Mouse (Mus musculus): Measurements from ENCODE around the gene Tbc1d2b. TPM values are rescaled to one million over a fixed set of nuclear protein-coding genes. Genes with fewer than 3 reads are reported as not detected.
A peak's percentile ranks its signal among the peaks of the same experiment; 100 is the strongest.

Gene Tbc1d2b
- polyA plus RNA-seq, 1 experiment from 2014 or later: 12.9 TPM

DNA sequence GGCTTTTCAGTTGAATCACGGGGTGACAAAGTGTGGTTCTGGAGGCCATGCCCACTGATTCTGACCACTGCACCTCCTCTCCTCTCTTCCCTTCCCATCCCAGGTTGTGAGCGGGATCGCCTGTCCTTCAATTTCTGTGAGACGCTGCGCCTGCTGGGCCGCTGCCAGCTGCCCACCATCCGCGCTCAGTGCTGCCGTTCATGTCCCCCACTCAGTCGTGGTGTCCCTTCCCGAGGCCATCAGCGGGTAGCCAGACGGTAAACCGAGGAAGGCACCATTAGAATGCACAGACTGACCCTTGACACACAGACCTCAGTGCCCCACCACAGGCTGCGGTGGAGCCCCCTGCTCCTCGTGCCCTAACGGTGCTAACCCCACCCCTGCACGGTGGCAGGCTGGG, 71.0 kb downstream of the Tbc1d2b start:
- H3K4me3 ChIP-seq (ENCODE audit: low read length): no peak overlapping the region
- WGBS: 96% methylated on average over 18 of the region's 18 CpGs

DNA sequence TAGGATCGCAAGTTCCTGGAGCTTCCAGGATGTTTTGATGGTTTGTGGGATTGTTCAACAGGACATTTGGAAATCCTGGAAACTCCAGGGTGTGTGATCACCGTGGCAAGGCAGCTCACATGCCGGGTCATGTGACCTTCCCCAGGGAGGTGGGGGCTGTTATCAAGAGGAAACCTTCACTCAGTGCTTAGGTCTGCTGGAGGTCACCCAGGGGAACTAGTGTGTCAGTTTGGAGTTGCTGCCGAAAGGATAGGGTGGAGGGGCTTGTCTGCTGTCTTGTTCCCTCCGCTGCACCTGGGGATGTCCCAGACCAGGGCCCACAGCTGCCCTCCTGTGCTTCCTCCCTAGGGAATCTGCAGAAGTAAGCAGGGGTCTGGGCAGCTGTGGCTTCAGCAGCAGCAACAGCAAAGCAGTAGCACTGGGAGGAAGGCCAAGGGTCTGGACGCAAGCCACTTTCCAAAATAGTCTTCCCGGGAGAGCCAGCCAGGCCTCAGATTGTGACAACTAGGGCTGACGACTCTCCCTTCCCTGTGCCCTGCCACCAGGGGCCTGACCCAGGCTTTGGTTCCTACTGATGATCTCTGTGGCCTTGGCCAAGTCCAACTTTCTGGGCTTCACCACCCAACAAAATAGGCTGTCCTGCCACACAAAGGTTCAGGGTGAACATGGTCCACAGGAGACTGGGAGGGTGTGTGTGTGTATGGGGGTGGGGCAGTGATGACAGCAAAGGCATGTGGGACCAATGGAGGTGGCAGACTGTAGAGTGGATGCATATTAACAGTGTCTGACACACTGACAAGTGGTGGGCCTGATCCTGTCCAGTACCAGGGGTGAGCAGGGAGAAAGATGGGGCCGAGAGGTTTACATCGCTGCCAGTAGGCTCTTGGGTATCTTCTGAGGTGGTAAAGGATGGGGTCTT, 71.8 kb downstream of the Tbc1d2b start:
- Histone ChIP-seq H3K4me3 (ENCODE audit: low read length) (no peak overlapping the region), H3K27me3 (ENCODE audit: insufficient read depth, low read length) (no peaks in the 10 kb centered on the region), H3K27ac (ENCODE audit: low read length) (peak overlapping the region; percentile 38), H3K4me2 (replicated peaks; ENCODE audit: low read depth, low read length) (no peak overlapping the region), H3K9ac (replicated peaks; ENCODE audit: low read length) (no peak overlapping the region), H3K4me1 (ENCODE audit: insufficient read depth, low read length) (peaks cover 4% of the 10 kb centered on the region; the same call in 1 of the 2 replicates), H3K36me3 (ENCODE audit: insufficient read depth, low read length) (peaks cover 16% of the 10 kb centered on the region), H3K9me3 (ENCODE audit: low read length) (no peaks in the 10 kb centered on the region)
- ATAC-seq (ENCODE audit: low FRiP score, low TSS enrichment): 0 out of 2 replicates have a peak, but pooled peaks have one; percentile 11
- 64% methylated on average over 10 of the region's 10 CpGs for WGBS

More for the DNA sequence above, 71.0 kb downstream of the Tbc1d2b start:
- H3K4me2 ChIP-seq (replicated peaks; ENCODE audit: low read depth, low read length): no peak overlapping the region
- ATAC-seq (ENCODE audit: low FRiP score, low TSS enrichment): no peak
- H3K9ac ChIP-seq (replicated peaks; ENCODE audit: low read length): no peak overlapping the region
- H3K9me3 ChIP-seq (ENCODE audit: low read length): no peaks in the 10 kb centered on the region
- H3K4me1 ChIP-seq (ENCODE audit: insufficient read depth, low read length): peaks cover 4% of the 10 kb centered on the region; the same call in 1 of the 2 replicates
- H3K27me3 ChIP-seq (ENCODE audit: insufficient read depth, low read length): no peaks in the 10 kb centered on the region
- no peak overlapping the region for H3K27ac ChIP-seq (ENCODE audit: low read length)
- H3K36me3 ChIP-seq (ENCODE audit: insufficient read depth, low read length): peaks cover 21% of the 10 kb centered on the region

DNA sequence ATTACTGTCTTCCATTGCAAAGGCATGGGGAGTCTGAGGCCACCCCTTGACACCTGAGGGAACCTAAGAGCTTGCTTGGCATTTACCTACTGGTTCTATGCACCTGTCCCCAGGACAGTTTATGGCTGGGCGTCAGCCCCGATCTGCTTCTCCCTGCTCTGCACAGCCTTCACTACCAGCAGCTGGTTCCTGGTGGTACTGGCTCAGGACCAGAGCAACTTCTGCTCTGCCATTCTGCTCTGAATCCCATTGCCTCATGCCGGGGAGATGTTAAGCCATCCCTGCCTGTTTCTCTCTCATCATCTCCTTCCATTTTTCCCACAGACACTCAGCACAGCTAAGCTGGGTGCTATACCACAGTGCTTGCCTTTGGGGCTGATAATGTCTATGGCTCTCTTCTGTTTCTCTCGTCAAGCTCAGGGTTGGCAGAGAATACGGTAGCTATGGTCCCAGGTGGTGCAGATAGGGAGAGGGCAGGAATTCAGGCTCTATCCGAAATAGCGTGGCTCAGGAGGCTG, 72.7 kb downstream of the Tbc1d2b start:
- H3K9ac ChIP-seq (replicated peaks; ENCODE audit: low read length): no peak overlapping the region
- H3K36me3 ChIP-seq (ENCODE audit: insufficient read depth, low read length): peaks cover 16% of the 10 kb centered on the region
- no peak overlapping the region for H3K4me3 ChIP-seq (ENCODE audit: low read length)
- no peaks in the 10 kb centered on the region for H3K27me3 ChIP-seq (ENCODE audit: insufficient read depth, low read length)
- no peak overlapping the region for H3K4me2 ChIP-seq (replicated peaks; ENCODE audit: low read depth, low read length)
- peaks cover 4% of the 10 kb centered on the region; the same call in 1 of the 2 replicates for H3K4me1 ChIP-seq (ENCODE audit: insufficient read depth, low read length)
- H3K9me3 ChIP-seq (ENCODE audit: low read length): no peaks in the 10 kb centered on the region
- no peak for ATAC-seq (ENCODE audit: low FRiP score, low TSS enrichment)
- no peak overlapping the region for H3K27ac ChIP-seq (ENCODE audit: low read length)
- 83% methylated on average over 7 of the region's 7 CpGs for WGBS

DNA sequence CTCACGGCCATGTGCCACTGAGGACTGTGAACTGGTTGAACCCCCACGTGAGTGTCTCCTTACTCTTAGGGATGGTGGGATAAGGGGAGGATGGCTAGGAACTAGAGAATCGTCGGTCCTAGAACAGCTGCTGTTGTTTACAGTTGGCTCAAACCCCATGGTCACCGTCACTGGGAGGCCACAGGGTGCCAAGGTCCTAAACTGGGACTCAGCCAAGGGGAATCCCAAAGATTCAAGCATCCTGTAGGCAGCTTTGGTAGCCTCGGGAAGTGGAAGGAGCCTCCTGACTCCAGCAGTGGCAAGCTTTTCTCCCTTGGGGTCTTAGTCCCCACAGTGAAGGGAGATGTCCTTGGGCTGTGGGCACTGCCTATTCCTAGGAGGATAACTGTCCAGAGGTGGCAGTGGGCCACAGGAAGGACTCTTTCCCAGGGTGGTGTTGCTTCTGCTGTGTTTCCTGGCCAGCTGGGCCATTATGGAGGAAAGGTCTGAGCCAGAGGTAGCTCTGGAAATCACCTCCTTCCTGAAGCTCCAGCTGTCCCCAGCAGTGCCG, 73.4 kb downstream of the Tbc1d2b start:
- no peak overlapping the region for H3K27ac ChIP-seq (ENCODE audit: low read length)
- H3K9ac ChIP-seq (replicated peaks; ENCODE audit: low read length): no peak overlapping the region
- no peaks in the 10 kb centered on the region for H3K27me3 ChIP-seq (ENCODE audit: insufficient read depth, low read length)
- H3K36me3 ChIP-seq (ENCODE audit: insufficient read depth, low read length): peaks cover 15% of the 10 kb centered on the region
- H3K4me1 ChIP-seq (ENCODE audit: insufficient read depth, low read length): peaks cover 4% of the 10 kb centered on the region; the same call in 1 of the 2 replicates
- ATAC-seq (ENCODE audit: low FRiP score, low TSS enrichment): no peak
- H3K4me2 ChIP-seq (replicated peaks; ENCODE audit: low read depth, low read length): no peak overlapping the region
- H3K9me3 ChIP-seq (ENCODE audit: low read length): no peaks in the 10 kb centered on the region
- WGBS: 66% methylated on average over 7 of the region's 7 CpGs
- no peak overlapping the region for H3K4me3 ChIP-seq (ENCODE audit: low read length)

DNA sequence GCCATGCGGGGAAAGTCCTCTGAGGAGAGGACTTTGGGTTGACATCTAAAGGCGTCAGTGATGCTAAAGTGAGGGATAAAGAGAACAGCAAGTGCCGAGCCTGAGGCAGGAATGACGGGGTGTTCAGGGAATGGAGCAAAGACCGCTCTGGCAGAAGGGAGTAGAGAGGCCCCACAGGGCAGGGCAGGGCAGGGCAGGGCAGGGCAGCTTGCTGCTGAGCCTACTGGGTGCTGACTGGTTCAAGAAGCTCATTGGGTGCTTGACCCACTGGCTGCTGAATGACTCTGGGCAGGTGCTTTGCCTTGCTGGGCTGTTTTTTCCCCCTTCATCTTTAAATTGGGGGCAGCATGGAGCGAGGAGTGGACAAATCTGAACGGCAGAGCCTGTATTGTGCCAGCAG, 74.3 kb downstream of the Tbc1d2b start:
- no peak overlapping the region for H3K4me3 ChIP-seq (ENCODE audit: low read length)
- ATAC-seq (ENCODE audit: low FRiP score, low TSS enrichment): no peak
- no peaks in the 10 kb centered on the region for H3K27me3 ChIP-seq (ENCODE audit: insufficient read depth, low read length)
- H3K9me3 ChIP-seq (ENCODE audit: low read length): no peaks in the 10 kb centered on the region
- peaks cover 8% of the 10 kb centered on the region for H3K36me3 ChIP-seq (ENCODE audit: insufficient read depth, low read length)
- H3K27ac ChIP-seq (ENCODE audit: low read length): no peak overlapping the region
- no peak overlapping the region for H3K9ac ChIP-seq (replicated peaks; ENCODE audit: low read length)
- WGBS: 83% methylated on average over 7 of the region's 7 CpGs
- H3K4me1 ChIP-seq (ENCODE audit: insufficient read depth, low read length): peaks cover 4% of the 10 kb centered on the region; the same call in 1 of the 2 replicates
- no peak overlapping the region for H3K4me2 ChIP-seq (replicated peaks; ENCODE audit: low read depth, low read length)

DNA sequence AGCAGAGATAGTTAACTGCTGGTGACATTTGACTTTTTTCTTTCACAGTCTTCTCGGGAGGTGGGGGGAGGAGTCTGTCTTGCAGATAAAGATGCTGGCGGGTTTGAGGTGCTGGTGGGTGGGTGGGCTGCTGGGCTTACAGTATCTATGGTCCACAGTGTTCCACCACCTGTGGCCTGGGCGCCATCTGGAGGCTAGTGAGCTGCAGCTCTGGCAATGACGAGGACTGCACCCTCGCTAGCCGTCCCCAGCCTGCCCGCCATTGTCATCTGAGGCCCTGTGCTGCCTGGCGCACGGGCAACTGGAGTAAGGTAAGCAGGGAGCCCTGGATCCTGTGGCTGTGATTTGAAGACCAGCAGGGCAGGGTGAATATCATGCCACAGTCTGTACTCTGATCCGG, 75.6 kb downstream of the Tbc1d2b start:
- Histone ChIP-seq H3K4me3 (ENCODE audit: low read length) (no peak overlapping the region), H3K9ac (replicated peaks; ENCODE audit: low read length) (no peak overlapping the region), H3K36me3 (ENCODE audit: insufficient read depth, low read length) (0 out of 2 replicates have a peak, but pooled peaks cover 3% of the 10 kb centered on the region), H3K27me3 (ENCODE audit: insufficient read depth, low read length) (no peaks in the 10 kb centered on the region), H3K9me3 (ENCODE audit: low read length) (no peaks in the 10 kb centered on the region), H3K27ac (ENCODE audit: low read length) (no peak overlapping the region), H3K4me1 (ENCODE audit: insufficient read depth, low read length) (peaks cover 4% of the 10 kb centered on the region; the same call in 1 of the 2 replicates), H3K4me2 (replicated peaks; ENCODE audit: low read depth, low read length) (no peak overlapping the region)
- no peak for ATAC-seq (ENCODE audit: low FRiP score, low TSS enrichment)
- 83% methylated on average over 10 of the region's 10 CpGs for WGBS

DNA sequence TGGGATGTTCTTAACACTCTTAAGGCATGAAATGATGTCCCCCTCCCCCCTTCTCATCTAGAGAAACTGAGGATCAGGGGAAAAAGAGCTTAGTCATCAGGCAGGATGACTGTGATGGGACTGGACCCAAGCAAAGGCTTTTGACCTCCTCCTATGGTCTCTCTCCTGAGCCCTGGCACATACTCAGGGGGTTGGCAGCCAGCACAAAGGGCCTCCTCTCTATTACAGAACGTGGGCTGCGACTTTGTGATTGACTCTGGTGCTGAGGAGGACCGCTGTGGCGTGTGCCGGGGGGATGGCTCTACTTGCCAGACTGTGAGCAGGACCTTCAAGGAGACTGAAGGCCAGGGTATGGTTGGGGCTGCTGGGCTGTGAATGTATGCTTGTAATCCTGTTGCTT, 81.2 kb downstream of the Tbc1d2b start:
- Histone ChIP-seq H3K9ac (replicated peaks; ENCODE audit: low read length) (no peak overlapping the region), H3K4me2 (replicated peaks; ENCODE audit: low read depth, low read length) (no peak overlapping the region), H3K9me3 (ENCODE audit: low read length) (no peaks in the 10 kb centered on the region), H3K4me3 (ENCODE audit: low read length) (no peak overlapping the region), H3K27me3 (ENCODE audit: insufficient read depth, low read length) (no peaks in the 10 kb centered on the region), H3K27ac (ENCODE audit: low read length) (no peak overlapping the region), H3K36me3 (ENCODE audit: insufficient read depth, low read length) (0 out of 2 replicates have a peak, but pooled peaks cover 3% of the 10 kb centered on the region), H3K4me1 (ENCODE audit: insufficient read depth, low read length) (peaks cover 4% of the 10 kb centered on the region)
- ATAC-seq (ENCODE audit: low FRiP score, low TSS enrichment): no peak
- 79% methylated on average over 5 of the region's 5 CpGs for WGBS

DNA sequence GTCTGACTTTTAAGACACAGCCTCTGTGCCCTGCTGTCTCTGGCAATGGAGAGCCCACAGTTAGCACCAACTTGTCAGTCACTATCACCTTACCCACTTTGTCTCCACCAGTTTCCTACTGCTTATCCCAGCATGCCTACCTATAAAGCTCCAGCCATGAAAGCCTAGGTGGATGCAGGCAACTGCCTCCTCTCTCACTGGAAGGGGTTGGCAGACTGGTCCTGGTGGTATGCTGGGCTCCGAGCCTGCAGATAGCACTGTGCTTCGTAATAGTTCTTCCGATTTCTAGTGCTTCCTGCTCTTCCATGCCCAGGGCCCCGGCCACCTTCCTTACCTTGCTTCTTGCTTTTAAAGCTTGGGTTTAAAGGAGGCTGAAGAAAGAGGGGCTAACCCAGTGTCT, 81.7 kb downstream of the Tbc1d2b start:
- Histone ChIP-seq H3K9me3 (ENCODE audit: low read length) (no peaks in the 10 kb centered on the region), H3K36me3 (ENCODE audit: insufficient read depth, low read length) (0 out of 2 replicates have a peak, but pooled peaks cover 3% of the 10 kb centered on the region), H3K27me3 (ENCODE audit: insufficient read depth, low read length) (no peaks in the 10 kb centered on the region), H3K27ac (ENCODE audit: low read length) (no peak overlapping the region), H3K4me1 (ENCODE audit: insufficient read depth, low read length) (peaks cover 9% of the 10 kb centered on the region), H3K4me2 (replicated peaks; ENCODE audit: low read depth, low read length) (no peak overlapping the region), H3K4me3 (ENCODE audit: low read length) (no peak overlapping the region), H3K9ac (replicated peaks; ENCODE audit: low read length) (no peak overlapping the region)
- WGBS: 90% methylated on average over 4 of the region's 4 CpGs
- ATAC-seq (ENCODE audit: low FRiP score, low TSS enrichment): no peak

DNA sequence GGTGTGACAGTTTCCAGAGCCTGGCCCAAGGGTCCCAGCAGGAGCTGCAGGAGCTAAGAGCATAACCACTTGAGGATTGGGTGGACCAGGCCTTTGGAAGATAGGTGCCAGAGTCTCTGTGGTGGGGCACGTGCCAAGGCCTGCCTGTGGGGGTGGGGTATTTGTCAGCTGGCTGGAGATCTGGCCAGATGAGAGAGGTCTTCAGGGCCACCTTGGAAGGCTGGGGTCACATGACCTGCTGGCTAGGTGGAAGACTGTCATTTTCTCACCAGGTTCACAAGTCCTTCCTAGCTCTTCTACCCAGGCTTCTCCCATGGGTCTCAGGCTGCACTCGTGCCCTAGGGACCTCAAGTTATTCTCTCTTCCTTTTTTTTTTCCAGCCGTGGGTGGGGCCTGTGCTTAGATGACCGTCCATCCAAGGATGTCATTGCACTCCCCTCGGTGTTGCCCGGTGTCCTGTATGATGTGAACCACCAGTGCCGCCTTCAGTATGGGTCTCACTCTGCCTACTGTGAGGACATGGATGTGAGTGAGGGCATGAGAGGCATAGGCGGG, 85.2 kb downstream of the Tbc1d2b start:
- no peak overlapping the region for H3K4me3 ChIP-seq (ENCODE audit: low read length)
- no peak overlapping the region for H3K9ac ChIP-seq (replicated peaks; ENCODE audit: low read length)
- no peak overlapping the region for H3K27ac ChIP-seq (ENCODE audit: low read length)
- no peaks in the 10 kb centered on the region for H3K9me3 ChIP-seq (ENCODE audit: low read length)
- WGBS: 84% methylated on average over 8 of the region's 8 CpGs
- H3K36me3 ChIP-seq (ENCODE audit: insufficient read depth, low read length): 0 out of 2 replicates have a peak, but pooled peaks cover 3% of the 10 kb centered on the region
- H3K27me3 ChIP-seq (ENCODE audit: insufficient read depth, low read length): no peaks in the 10 kb centered on the region
- H3K4me2 ChIP-seq (replicated peaks; ENCODE audit: low read depth, low read length): no peak overlapping the region
- ATAC-seq (ENCODE audit: low FRiP score, low TSS enrichment): no peak
- peaks cover 14% of the 10 kb centered on the region for H3K4me1 ChIP-seq (ENCODE audit: insufficient read depth, low read length)
